Mouse (Mus musculus) kidney, embryonic 16.5 days (tissue): ENCODE measurements around the gene Ubr3. TPM values are rescaled to one million over a fixed set of nuclear protein-coding genes. Genes with fewer than 3 reads are reported as not detected.
A peak's percentile ranks its signal among the peaks of the same experiment; 100 is the strongest.

Source experiments
- ATAC-seq: fragments of 200-750 bp; cut with Nextera tagmentation; 2 replicates; pipeline ENCODE4 v1.8.0; 2017; ENCODE audit warnings: moderate TSS enrichment; ENCODE audit not compliant: low FRiP score, low TSS enrichment
- H3K27ac ChIP-seq: fragments of 300-500 bp; sonication (generic); 2 replicates; pipeline ENCODE4 v1.5.1; 2014; ENCODE audit warnings: low read length
- H3K27me3 ChIP-seq: fragments of 300-500 bp; sonication (generic); 2 replicates; pipeline ENCODE4 v1.6.1; 2014; ENCODE audit warnings: low read length, control low read depth, mixed read lengths; ENCODE audit not compliant: insufficient read depth
- H3K36me3 ChIP-seq: fragments of 300-500 bp; sonication (generic); 2 replicates; pipeline ENCODE4 v1.6.1; 2014; ENCODE audit warnings: low read length, control low read depth, mixed read lengths; ENCODE audit not compliant: insufficient read depth
- H3K4me1 ChIP-seq: fragments of 300-500 bp; sonication (generic); 2 replicates; pipeline ENCODE4 v1.6.1; 2014; ENCODE audit warnings: low read length, control low read depth, mixed read lengths; ENCODE audit not compliant: insufficient read depth
- H3K4me2 ChIP-seq: fragments of 300-500 bp; sonication (generic); replicated peaks from 2 replicates; pipeline ENCODE4 v1.6.1; 2014; ENCODE audit warnings: low read depth, low read length
- H3K4me3 ChIP-seq: fragments of 300-500 bp; sonication (generic); 2 replicates; pipeline ENCODE4 v1.5.1; 2014; ENCODE audit warnings: mild to moderate bottlenecking, low read length
- H3K9ac ChIP-seq: fragments of 300-500 bp; sonication (generic); replicated peaks from 2 replicates; pipeline ENCODE4 v1.6.1; 2014; ENCODE audit warnings: low read length
- H3K9me3 ChIP-seq: fragments of 300-500 bp; sonication (generic); 2 replicates; pipeline ENCODE4 v1.6.1; 2016; ENCODE audit warnings: low read length, control low read depth
- WGBS: fragments of 180-500 bp; shearing (Covaris S2); extraction: QIAGEN DNeasy Blood & Tissue Kit; methylation state at CpG from one replicate; pipeline ENCODE4 v1.1.7; 2014; 5-methylcytosine and 5-hydroxymethylcytosine counted together
- polyA plus RNA-seq: library from polyadenylated mRNA; unstranded; fragments of >200 nt; fragmentation: Nextera tagmentation; extraction: Ambion mirVana; gene quantifications from 2 replicates; pipeline ENCODE4 v1.2.1, GENCODE M21; 2015

The Ubr3 gene
- polyA plus RNA-seq, 1 experiment from 2014 or later, result 12.7 TPM

GRCm38 (mm10) chr2:70044466-70044865, 147.4 kb downstream of the Ubr3 start:
- peak; percentile 85; the same call in 1 of the 2 replicates for ATAC-seq
- no peak overlapping the region for H3K27ac ChIP-seq
- 33% methylated on average over 6 of the region's 6 CpGs for WGBS

GRCm38 (mm10) chr2:70047868-70048267, 150.8 kb downstream of the Ubr3 start:
- Histone ChIP-seq H3K4me2 (no peak overlapping the region), H3K27ac (no peak overlapping the region), H3K9ac (no peak overlapping the region), H3K36me3 (no peaks in the 10 kb centered on the region), H3K4me3 (no peak overlapping the region), H3K27me3 (no peaks in the 10 kb centered on the region), H3K4me1 (no peaks in the 10 kb centered on the region), H3K9me3 (no peaks in the 10 kb centered on the region)
- WGBS, result 91% methylated on average over 11 of the region's 11 CpGs
- no peak for ATAC-seq

More at GRCm38 (mm10) chr2:70044466-70044865, 147.4 kb downstream of the Ubr3 start:
- Histone ChIP-seq H3K27me3 (no peaks in the 10 kb centered on the region), H3K36me3 (no peaks in the 10 kb centered on the region), H3K9ac (no peak overlapping the region), H3K4me2 (no peak overlapping the region), H3K4me1 (no peaks in the 10 kb centered on the region), H3K4me3 (no peak overlapping the region), H3K9me3 (no peaks in the 10 kb centered on the region)

GRCm38 (mm10) chr2:70053803-70054202, 156.8 kb downstream of the Ubr3 start:
- no peak overlapping the region for H3K4me3 ChIP-seq
- WGBS, result 78% methylated on average over 9 of the region's 9 CpGs

GRCm38 (mm10) chr2:70058201-70058600, 161.2 kb downstream of the Ubr3 start:
- Histone ChIP-seq H3K4me3 (no peak overlapping the region), H3K9ac (no peak overlapping the region), H3K4me2 (no peak overlapping the region), H3K36me3 (no peaks in the 10 kb centered on the region), H3K27me3 (no peaks in the 10 kb centered on the region), H3K9me3 (no peaks in the 10 kb centered on the region), H3K27ac (no peak overlapping the region), H3K4me1 (peaks cover 5% of the 10 kb centered on the region)
- ATAC-seq, result no peak
- 94% methylated on average over 4 of the region's 4 CpGs for WGBS

More at GRCm38 (mm10) chr2:70053803-70054202, 156.8 kb downstream of the Ubr3 start:
- Histone ChIP-seq H3K36me3 (no peaks in the 10 kb centered on the region), H3K9me3 (no peaks in the 10 kb centered on the region), H3K27me3 (no peaks in the 10 kb centered on the region), H3K4me1 (no peaks in the 10 kb centered on the region), H3K9ac (no peak overlapping the region), H3K27ac (no peak overlapping the region), H3K4me2 (no peak overlapping the region)
- no peak for ATAC-seq

GRCm38 (mm10) chr2:70060359-70061345, 163.6 kb downstream of the Ubr3 start:
- no peaks in the 10 kb centered on the region for H3K27me3 ChIP-seq
- H3K36me3 ChIP-seq, result no peaks in the 10 kb centered on the region
- no peak overlapping the region for H3K9ac ChIP-seq
- WGBS, result 58% methylated on average over 11 of the region's 11 CpGs
- H3K27ac ChIP-seq, result no peak overlapping the region
- no peaks in the 10 kb centered on the region for H3K9me3 ChIP-seq
- H3K4me3 ChIP-seq, result no peak overlapping the region
- H3K4me2 ChIP-seq, result no peak overlapping the region
- peaks cover 5% of the 10 kb centered on the region for H3K4me1 ChIP-seq
- ATAC-seq, result no peak

GRCm38 (mm10) chr2:70065116-70065515, 168.1 kb downstream of the Ubr3 start:
- peak overlapping the region; percentile 84; the same call in 1 of the 2 replicates for H3K27ac ChIP-seq
- no peaks in the 10 kb centered on the region for H3K36me3 ChIP-seq
- 85% methylated on average over 6 of the region's 6 CpGs for WGBS
- peaks cover 14% of the 10 kb centered on the region for H3K4me1 ChIP-seq
- no peak overlapping the region for H3K4me3 ChIP-seq
- H3K27me3 ChIP-seq, result no peaks in the 10 kb centered on the region
- no peak overlapping the region for H3K9ac ChIP-seq
- no peak for ATAC-seq
- no peak overlapping the region for H3K4me2 ChIP-seq
- H3K9me3 ChIP-seq, result no peaks in the 10 kb centered on the region

GRCm38 (mm10) chr2:70065729-70066300, 168.8 kb downstream of the Ubr3 start:
- H3K27me3 ChIP-seq, result no peaks in the 10 kb centered on the region
- H3K9ac ChIP-seq, result no peak overlapping the region
- H3K27ac ChIP-seq, result peak overlapping the region; percentile 84
- H3K4me1 ChIP-seq, result peaks cover 9% of the 10 kb centered on the region; the same call in 1 of the 2 replicates
- H3K4me3 ChIP-seq, result no peak overlapping the region
- no peak overlapping the region for H3K4me2 ChIP-seq
- ATAC-seq, result no peak
- WGBS, result 70% methylated on average over 7 of the region's 7 CpGs
- no peaks in the 10 kb centered on the region for H3K9me3 ChIP-seq
- no peaks in the 10 kb centered on the region for H3K36me3 ChIP-seq

- peak; percentile 37; the same call in 1 of the 2 replicates for ATAC-seq
- peaks cover 9% of the 10 kb centered on the region; the same call in 1 of the 2 replicates for H3K4me1 ChIP-seq
- no peaks in the 10 kb centered on the region for H3K36me3 ChIP-seq
- no peak overlapping the region for H3K4me3 ChIP-seq
- no peak overlapping the region for H3K9ac ChIP-seq
- WGBS, result 58% methylated on average over 6 of the region's 6 CpGs
- H3K9me3 ChIP-seq, result no peaks in the 10 kb centered on the region
- H3K27me3 ChIP-seq, result no peaks in the 10 kb centered on the region
- H3K27ac ChIP-seq, result peak overlapping the region; percentile 84
- no peak overlapping the region for H3K4me2 ChIP-seq
Measured at GRCm38 (mm10) chr2:70066338-70067022, 169.4 kb downstream of the Ubr3 start.

GRCm38 (mm10) chr2:70069861-70070260, 172.8 kb downstream of the Ubr3 start:
- Histone ChIP-seq H3K4me1 (peaks cover 9% of the 10 kb centered on the region; the same call in 1 of the 2 replicates), H3K4me3 (no peak overlapping the region), H3K27ac (peak overlapping the region; percentile 71), H3K27me3 (no peaks in the 10 kb centered on the region), H3K36me3 (no peaks in the 10 kb centered on the region), H3K9ac (no peak overlapping the region), H3K4me2 (no peak overlapping the region), H3K9me3 (no peaks in the 10 kb centered on the region)
- 78% methylated on average over 5 of the region's 5 CpGs for WGBS
- peak; percentile 85 for ATAC-seq
